Mouse (Mus musculus) limb, embryonic 14.5 days (tissue): ENCODE measurements around the gene Trpm5. TPM values are rescaled to one million over a fixed set of nuclear protein-coding genes. Genes with fewer than 3 reads are reported as not detected.

Source experiments
- ATAC-seq: fragments of 200-750 bp; cut with Nextera tagmentation; 2 replicates; pipeline ENCODE4 v1.8.0; 2017; ENCODE audit warnings: low read depth, moderate number of reproducible peaks, moderate TSS enrichment; ENCODE audit not compliant: low FRiP score
- DNase-seq: peaks from one replicate; pipeline ENCODE4 v3.0.0-alpha.2; 2015; ENCODE audit warnings: low spot score
- H3K27ac ChIP-seq: fragments of 300-500 bp; sonication (generic); replicated peaks from 2 replicates; pipeline ENCODE4 v1.5.1; 2014; ENCODE audit warnings: low read depth, mild to moderate bottlenecking, low read length, moderate library complexity, mixed read lengths
- H3K27me3 ChIP-seq: fragments of 300-500 bp; sonication (generic); 2 replicates; pipeline ENCODE4 v1.6.1; 2014; ENCODE audit warnings: low read length, mixed read lengths; ENCODE audit not compliant: control insufficient read depth, insufficient read depth
- H3K36me3 ChIP-seq: fragments of 300-500 bp; sonication (generic); 2 replicates; pipeline ENCODE4 v1.6.1; 2014; ENCODE audit warnings: mild to moderate bottlenecking, low read length, moderate library complexity, mixed read lengths; ENCODE audit not compliant: control insufficient read depth, insufficient read depth
- H3K4me1 ChIP-seq: fragments of 300-500 bp; sonication (generic); 2 replicates; pipeline ENCODE4 v1.6.1; 2014; ENCODE audit warnings: antibody characterized with exemption, low read length, mixed read lengths; ENCODE audit not compliant: control insufficient read depth, insufficient read depth
- H3K4me2 ChIP-seq: fragments of 300-500 bp; sonication (generic); replicated peaks from 2 replicates; pipeline ENCODE4 v1.6.1; 2014; ENCODE audit warnings: low read depth, mild to moderate bottlenecking, low read length, moderate library complexity; ENCODE audit not compliant: severe bottlenecking
- H3K4me3 ChIP-seq: fragments of 300-500 bp; sonication (generic); replicated peaks from 2 replicates; pipeline ENCODE4 v1.5.1; 2014; ENCODE audit warnings: low read length
- H3K9ac ChIP-seq: fragments of 300-500 bp; sonication (generic); 2 replicates; pipeline ENCODE4 v1.6.1; 2014; ENCODE audit warnings: mild to moderate bottlenecking, low read depth, low read length, moderate library complexity; ENCODE audit not compliant: severe bottlenecking
- H3K9me3 ChIP-seq: fragments of 300-500 bp; sonication (generic); 2 replicates; pipeline ENCODE4 v1.6.1; 2016; ENCODE audit warnings: low read length; ENCODE audit not compliant: control insufficient read depth
- POLR2A ChIP-seq: fragments of 200-500 bp; IDR thresholded peaks from 2 replicates; pipeline ENCODE4 v1.8.0; 2012; ENCODE audit warnings: inconsistent platforms, mild to moderate bottlenecking, moderate library complexity, borderline replicate concordance; ENCODE audit not compliant: insufficient read depth, insufficient read length; ENCODE audit errors: extremely low read depth
- WGBS: fragments of 180-500 bp; shearing (Covaris S2); extraction: QIAGEN DNeasy Blood & Tissue Kit; methylation state at CpG from one replicate; pipeline ENCODE4 v1.1.7; 2014; 5-methylcytosine and 5-hydroxymethylcytosine counted together
- polyA plus RNA-seq, 2 experiments: library from polyadenylated mRNA; depleted of rRNA in 1 of 2; stranded (reverse) in 1 of 2; unstranded in 1 of 2; fragments of >200 nt; fragmentation: Nextera tagmentation in 1 of 2; extraction: Ambion mirVana in 1 of 2; gene quantifications; 2 replicates each; pipeline versions ENCODE4 v1.2.1 to v1.2.3; 2012 to 2014

The Trpm5 gene
- polyA plus RNA-seq, 2 experiments = 24.1 to 63.4 TPM

GRCm38 (mm10) chr7:143136125-143136524 lies 41.7 kb upstream of the Trpm5 start:
- no peaks in the 10 kb centered on the region for H3K9me3 ChIP-seq
- no peaks in the 10 kb centered on the region for H3K4me1 ChIP-seq
- H3K4me2 ChIP-seq = no peak overlapping the region
- H3K9ac ChIP-seq = no peak overlapping the region
- no peak for TF ChIP-seq POLR2A
- peak; percentile 32; the same call in 1 of the 2 replicates for ATAC-seq
- no peak overlapping the region for H3K27ac ChIP-seq
- no peak overlapping the region for H3K4me3 ChIP-seq
- no peak for DNase-seq
- no peaks in the 10 kb centered on the region for H3K36me3 ChIP-seq
- H3K27me3 ChIP-seq = no peaks in the 10 kb centered on the region
- 33% methylated on average over 2 of the region's 2 CpGs for WGBS

DNA sequence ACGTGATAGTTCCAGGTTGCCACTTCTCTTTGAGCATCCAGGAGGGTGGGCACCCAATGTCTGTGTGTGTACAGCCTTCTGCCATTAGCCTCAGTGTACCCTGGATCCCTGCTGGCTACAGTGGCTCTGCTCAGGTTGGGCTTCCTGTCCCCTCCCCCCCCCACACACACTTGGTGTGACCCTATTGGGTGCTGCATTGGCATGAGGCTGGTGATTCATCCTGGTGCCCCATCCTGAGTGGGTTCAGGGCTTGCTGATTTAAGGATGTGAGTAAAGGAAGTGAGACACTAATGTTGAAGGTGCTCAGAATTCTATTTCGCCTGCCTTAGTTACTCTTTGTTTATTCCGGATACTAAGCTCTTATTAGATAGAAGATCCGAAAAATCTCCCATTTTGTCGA lies 38.4 kb upstream of the Trpm5 start:
- no peak overlapping the region for H3K9ac ChIP-seq
- TF ChIP-seq POLR2A = no peak
- H3K4me2 ChIP-seq = no peak overlapping the region
- 83% methylated on average over 5 of the region's 5 CpGs for WGBS
- no peak overlapping the region for H3K27ac ChIP-seq
- no peaks in the 10 kb centered on the region for H3K36me3 ChIP-seq
- H3K4me1 ChIP-seq = no peaks in the 10 kb centered on the region
- no peaks in the 10 kb centered on the region for H3K27me3 ChIP-seq
- no peaks in the 10 kb centered on the region for H3K9me3 ChIP-seq
- no peak overlapping the region for H3K4me3 ChIP-seq
- DNase-seq (no peak), ATAC-seq (no peak)

- Histone ChIP-seq H3K9me3 (no peaks in the 10 kb centered on the region), H3K4me1 (peaks cover 19% of the 10 kb centered on the region), H3K4me2 (no peak overlapping the region), H3K27ac (peak overlapping the region; percentile 48; the same call in 1 of the 2 replicates), H3K36me3 (no peaks in the 10 kb centered on the region), H3K9ac (peak overlapping the region; percentile 16; the same call in 1 of the 2 replicates), H3K4me3 (no peak overlapping the region), H3K27me3 (no peaks in the 10 kb centered on the region)
- ATAC-seq = no peak
- DNase-seq = no peak
- WGBS = 50% methylated on average over 3 of the region's 3 CpGs
- TF ChIP-seq POLR2A = no peak
Measured at GRCm38 (mm10) chr7:143124902-143125301, 30.5 kb upstream of the Trpm5 start.

DNA sequence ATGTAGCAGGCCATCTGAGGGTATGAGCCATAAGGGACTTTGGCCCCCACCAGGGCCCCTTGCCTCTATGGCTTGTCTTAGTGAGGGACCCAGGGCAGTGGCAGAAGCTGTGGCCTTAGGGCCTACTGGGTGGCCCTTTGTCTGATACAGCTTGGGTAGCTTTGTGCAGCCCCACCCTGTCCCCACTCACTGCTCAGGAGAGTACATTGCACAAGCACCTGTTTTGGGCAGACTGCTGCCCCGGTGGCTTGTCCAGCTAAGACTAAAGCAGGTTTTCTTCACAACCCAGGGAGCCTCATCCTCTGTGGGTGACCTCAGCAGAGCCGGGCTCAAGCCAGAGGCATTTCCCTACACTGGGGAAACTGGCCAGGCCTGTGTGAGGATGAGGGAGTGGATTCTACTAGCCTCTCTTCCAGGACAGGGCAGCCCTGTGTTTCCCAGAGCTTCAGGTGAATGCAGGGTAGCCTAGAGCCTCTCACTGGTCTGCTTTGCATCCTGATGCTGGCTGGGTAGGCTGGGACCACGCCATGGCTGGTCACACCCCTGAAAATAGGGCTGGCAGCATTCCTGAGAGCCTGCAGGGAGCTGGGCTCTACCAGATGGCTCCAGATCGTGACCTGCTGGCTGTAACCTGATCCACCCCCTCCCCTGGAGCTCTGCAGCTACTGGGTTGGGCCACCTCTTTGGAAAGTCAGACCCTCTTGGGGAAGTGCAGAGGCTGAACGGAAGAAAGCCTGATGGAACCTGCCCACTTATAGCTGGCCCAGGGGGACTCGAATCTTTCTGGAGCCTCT lies 29.6 kb upstream of the Trpm5 start:
- Histone ChIP-seq H3K4me3 (no peak overlapping the region), H3K9ac (no peak overlapping the region), H3K36me3 (no peaks in the 10 kb centered on the region), H3K4me1 (peaks cover 24% of the 10 kb centered on the region), H3K27ac (peak overlapping the region; percentile 48; the same call in 1 of the 2 replicates), H3K9me3 (no peaks in the 10 kb centered on the region), H3K27me3 (no peaks in the 10 kb centered on the region), H3K4me2 (no peak overlapping the region)
- peak; percentile 77 for DNase-seq
- ATAC-seq = peak; percentile 86
- no peak for TF ChIP-seq POLR2A
- WGBS = 12% methylated on average over 6 of the region's 6 CpGs

- ATAC-seq (no peak), DNase-seq (no peak)
- Histone ChIP-seq H3K9me3 (no peaks in the 10 kb centered on the region), H3K36me3 (no peaks in the 10 kb centered on the region), H3K4me1 (peaks cover 24% of the 10 kb centered on the region), H3K9ac (no peak overlapping the region), H3K27ac (no peak overlapping the region), H3K27me3 (no peaks in the 10 kb centered on the region), H3K4me2 (no peak overlapping the region), H3K4me3 (no peak overlapping the region)
- 74% methylated on average over 5 of the region's 5 CpGs for WGBS
- no peak for TF ChIP-seq POLR2A
Measured at GRCm38 (mm10) chr7:143122191-143122590, 27.7 kb upstream of the Trpm5 start.
